Mouse (Mus musculus) heart, adult 2 months (tissue): ENCODE results near the gene Kcnq1. TPM values are rescaled to one million over a fixed set of nuclear protein-coding genes. Genes with fewer than 3 reads are reported as not detected.

Source experiments
- DNase-seq, 2 experiments: peaks; one replicate each; pipeline ENCODE4 v3.0.0; 2021
- H3K27ac ChIP-seq: fragments of 200-600 bp; 2 replicates; pipeline ENCODE4 v1.8.1; 2022
- H3K27me3 ChIP-seq: fragments of 200-500 bp; 2 replicates; pipeline ENCODE4 v1.6.1; 2012; ENCODE audit warnings: mild to moderate bottlenecking, low read length, inconsistent platforms, mixed read lengths; ENCODE audit not compliant: control insufficient read depth, insufficient read depth
- H3K36me3 ChIP-seq: fragments of 200-500 bp; 2 replicates; pipeline ENCODE4 v1.6.1; 2012; ENCODE audit warnings: low read length, inconsistent platforms; ENCODE audit not compliant: control insufficient read depth, insufficient read depth
- H3K4me1 ChIP-seq: fragments of 200-500 bp; 2 replicates; pipeline ENCODE4 v1.6.1; 2011; ENCODE audit warnings: low read length; ENCODE audit not compliant: control insufficient read depth, insufficient read depth
- H3K4me3 ChIP-seq: fragments of 200-600 bp; 2 replicates; pipeline ENCODE4 v1.8.1; 2022
- H3K79me2 ChIP-seq: fragments of 200-500 bp; replicated peaks from 2 replicates; pipeline ENCODE4 v1.6.1; 2012; ENCODE audit warnings: mild to moderate bottlenecking, inconsistent platforms, low read length, moderate library complexity, mixed read lengths; ENCODE audit not compliant: control insufficient read depth, insufficient read depth
- H3K9ac ChIP-seq: fragments of 200-500 bp; 2 replicates; pipeline ENCODE4 v1.6.1; 2012; ENCODE audit warnings: low read depth, mild to moderate bottlenecking, control low read depth, inconsistent platforms, low read length, mixed read lengths
- CTCF ChIP-seq: fragments of 200-600 bp; IDR thresholded peaks from 2 replicates; pipeline ENCODE4 v1.8.1; 2022; ENCODE audit warnings: antibody characterized with exemption, mild to moderate bottlenecking, moderate library complexity
- EP300 ChIP-seq: fragments of 200-500 bp; IDR thresholded peaks from 2 replicates; pipeline ENCODE4 v1.6.1; 2011; ENCODE audit warnings: low read depth, low read length, control low read depth; ENCODE audit not compliant: insufficient read depth
- POLR2A ChIP-seq: fragments of 200-500 bp; IDR thresholded peaks from 2 replicates; pipeline ENCODE4 v1.6.1; 2011; ENCODE audit warnings: mild to moderate bottlenecking, low read depth, low read length, control low read depth; ENCODE audit not compliant: insufficient read depth
- WGBS: fragments of 180-500 bp; shearing (Covaris S2); methylation state at CpG from one replicate; pipeline ENCODE4 v1.1.7; 2018; 5-methylcytosine and 5-hydroxymethylcytosine counted together
- intact Hi-C: fragments of 180-260 bp; cut with DNase I; formaldehyde crosslinking; loops from one replicate; pipeline ENCODE4 v1.15.1; 2025
- polyA plus RNA-seq: library from polyadenylated mRNA; depleted of rRNA; stranded (reverse); fragments of >200 nt; gene quantifications from 2 replicates; pipeline ENCODE4 v1.2.3, GENCODE M21; 2012
- total RNA-seq, 2 experiments: library from RNA; stranded (reverse); gene quantifications; 2 replicates each; pipeline ENCODE4 v1.2.3; 2021

Gene Kcnq1
- total and polyA plus RNA-seq, 3 experiments = 32.4 to 42.0 (median 34.2) TPM

DNA sequence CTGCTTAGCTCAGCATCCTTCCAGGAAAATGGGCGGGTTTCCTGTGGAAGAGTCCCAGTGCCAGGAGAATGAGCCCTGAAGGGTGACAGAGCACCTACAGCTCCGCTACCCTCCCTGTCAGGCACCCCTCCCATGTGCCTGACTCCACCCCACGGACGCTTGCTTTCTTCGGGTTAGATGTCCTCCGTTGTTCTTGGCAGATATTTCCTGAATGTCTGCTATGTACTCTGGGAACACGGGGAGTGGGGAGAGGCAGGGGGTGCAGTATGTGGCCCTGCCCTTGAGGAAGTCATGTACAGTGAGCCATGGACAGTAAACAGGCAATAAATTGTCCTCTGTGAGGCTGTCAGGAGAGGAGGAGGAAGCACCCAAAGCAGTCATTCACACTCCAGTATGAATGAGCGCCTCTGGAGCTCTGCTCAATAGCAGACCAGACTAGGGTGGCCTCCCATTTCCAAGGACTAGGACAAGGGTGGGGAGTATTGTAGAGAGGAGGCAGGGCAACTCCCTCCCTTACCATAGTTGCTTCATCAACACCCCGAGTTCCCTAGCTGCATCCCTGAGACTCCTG lies 301.9 kb downstream of the Kcnq1 start:
- intact Hi-C loops = loop anchor here (2.0 kb wide), 1 partner anchor 53 kb away; the partner anchor contains the start of gene Cdkn1c
- H3K27ac ChIP-seq = peak overlapping the region; percentile 67
- peaks cover 19% of the 10 kb centered on the region for H3K4me1 ChIP-seq
- DNase-seq = peak; percentile 63 to 68
- peaks cover 2% of the 10 kb centered on the region; the same call in 1 of the 2 replicates for H3K36me3 ChIP-seq
- H3K79me2 ChIP-seq = no peaks in the 10 kb centered on the region
- no peak overlapping the region for H3K9ac ChIP-seq
- TF ChIP-seq CTCF (no peak), POLR2A (no peak; the same call in 1 of the 2 replicates), EP300 (peak; percentile 75)
- WGBS = 16% methylated on average over 9 of the region's 9 CpGs
- no peak overlapping the region for H3K4me3 ChIP-seq
- H3K27me3 ChIP-seq = no peaks in the 10 kb centered on the region

DNA sequence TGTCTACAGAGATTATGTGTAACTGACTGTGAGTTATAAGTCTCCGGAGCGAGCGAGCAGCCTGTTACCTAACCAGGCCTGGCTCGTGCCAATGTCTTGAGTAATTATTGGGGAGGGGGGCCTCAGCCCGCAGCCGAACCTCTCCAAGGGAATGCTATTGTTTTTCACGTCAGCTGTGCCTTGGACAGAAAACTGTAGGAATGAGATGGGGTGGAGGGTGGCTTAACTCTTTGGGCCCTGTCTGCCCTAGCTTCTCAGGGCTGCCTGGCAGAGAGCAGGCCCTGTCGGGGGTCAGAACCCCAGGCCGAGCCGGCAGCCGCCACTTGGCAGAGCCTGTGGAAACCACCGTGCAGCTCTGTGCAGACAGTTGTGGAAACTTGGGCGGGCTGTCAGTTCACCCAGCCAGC lies 302.5 kb downstream of the Kcnq1 start:
- Histone ChIP-seq H3K36me3 (peaks cover 2% of the 10 kb centered on the region; the same call in 1 of the 2 replicates), H3K4me1 (peaks cover 24% of the 10 kb centered on the region), H3K9ac (no peak overlapping the region), H3K4me3 (no peak overlapping the region), H3K27ac (peak overlapping the region; percentile 67), H3K79me2 (no peaks in the 10 kb centered on the region), H3K27me3 (no peaks in the 10 kb centered on the region)
- intact Hi-C loops = loop anchor here (2.0 kb wide), 1 partner anchor 52 kb away; the partner anchor contains the start of gene Cdkn1c
- peak in 1 of 2 experiments; percentile 74 for DNase-seq
- 57% methylated on average over 13 of the region's 13 CpGs for WGBS
- TF ChIP-seq POLR2A (no peak), EP300 (no peak)

DNA sequence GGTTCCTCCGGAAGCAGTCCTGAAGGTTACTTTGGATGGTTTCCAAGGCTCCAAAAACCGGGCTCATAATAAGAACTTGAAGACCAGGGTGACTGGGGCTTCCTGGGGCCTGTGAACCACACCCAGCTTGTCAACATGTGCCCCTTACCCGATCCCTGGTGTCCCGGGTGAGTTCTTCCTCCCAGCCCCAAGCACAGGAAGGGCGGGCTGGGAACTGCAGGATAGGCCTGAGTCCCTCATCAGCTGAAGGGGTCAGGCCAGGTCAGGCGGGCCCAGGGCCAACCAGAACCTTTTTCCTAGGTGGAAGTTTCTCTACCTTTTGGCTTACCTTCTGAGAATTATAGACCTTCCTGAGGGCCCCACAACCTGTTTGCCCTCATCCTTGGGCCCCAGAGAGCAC lies 306.4 kb downstream of the Kcnq1 start:
- WGBS = 31% methylated on average over 6 of the region's 6 CpGs
- H3K27ac ChIP-seq = peak overlapping the region; percentile 67
- TF ChIP-seq POLR2A = no peak
- 0 out of 2 replicates have a peak, but pooled peaks have one; percentile 4 for TF ChIP-seq CTCF
- peak; percentile 84 for TF ChIP-seq EP300

DNA sequence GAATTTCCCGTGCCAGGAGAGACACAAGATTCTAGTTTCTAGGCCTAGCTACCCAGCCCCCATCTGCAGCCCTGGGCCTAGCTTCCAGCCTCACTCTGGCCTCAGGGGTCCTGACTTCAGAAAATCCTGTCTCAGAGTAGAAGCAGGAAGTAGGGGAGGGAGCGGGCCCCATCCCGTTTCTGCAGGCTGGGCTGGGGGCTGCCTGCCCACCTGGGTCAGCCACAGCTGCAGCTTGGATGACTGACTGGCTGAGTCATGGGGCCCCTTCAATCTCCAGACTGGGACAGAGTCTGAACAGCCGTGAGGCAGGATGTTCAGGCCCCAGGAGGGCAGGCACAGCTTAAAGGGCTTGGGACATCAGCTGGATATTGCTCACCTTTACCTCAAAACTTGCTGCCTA lies 308.9 kb downstream of the Kcnq1 start:
- no peak for TF ChIP-seq POLR2A
- no peak for TF ChIP-seq CTCF
- no peak for TF ChIP-seq EP300
- WGBS = 48% methylated on average over 4 of the region's 4 CpGs
- intact Hi-C loops = no loop called here
- H3K79me2 ChIP-seq = no peaks in the 10 kb centered on the region
- no peak for DNase-seq
- H3K4me1 ChIP-seq = peaks cover 21% of the 10 kb centered on the region
- H3K27me3 ChIP-seq = no peaks in the 10 kb centered on the region
- H3K9ac ChIP-seq = no peak overlapping the region
- H3K36me3 ChIP-seq = peaks cover 2% of the 10 kb centered on the region; the same call in 1 of the 2 replicates
- H3K27ac ChIP-seq = peak overlapping the region; percentile 40
- no peak overlapping the region for H3K4me3 ChIP-seq

More for the DNA sequence above, 306.4 kb downstream of the Kcnq1 start:
- peaks cover 2% of the 10 kb centered on the region; the same call in 1 of the 2 replicates for H3K36me3 ChIP-seq
- H3K4me1 ChIP-seq = peaks cover 30% of the 10 kb centered on the region
- no peaks in the 10 kb centered on the region for H3K79me2 ChIP-seq
- intact Hi-C loops = no loop called here
- H3K9ac ChIP-seq = no peak overlapping the region
- H3K27me3 ChIP-seq = no peaks in the 10 kb centered on the region
- peak; percentile 69 to 73 for DNase-seq
- H3K4me3 ChIP-seq = no peak overlapping the region

DNA sequence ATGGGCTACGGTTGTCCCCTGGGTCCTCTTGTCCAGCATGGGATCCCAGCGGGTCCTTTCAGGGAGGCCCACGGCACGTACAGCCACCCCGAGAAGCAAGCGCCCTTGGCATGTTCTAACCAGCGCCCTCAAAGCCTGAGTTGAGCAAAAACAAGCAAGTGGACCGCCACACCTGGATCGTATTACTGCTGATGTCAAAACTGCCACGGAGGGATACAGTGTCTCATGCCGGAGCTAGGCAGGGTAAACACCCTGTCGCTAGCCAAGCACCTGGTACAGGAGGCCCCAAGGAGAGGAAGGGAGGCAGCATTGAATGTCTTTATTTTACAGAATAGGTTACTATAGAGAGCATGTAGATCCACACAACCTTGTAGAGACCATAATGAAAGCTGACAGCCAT lies 310.2 kb downstream of the Kcnq1 start:
- intact Hi-C loops = no loop called here
- Histone ChIP-seq H3K36me3 (peaks cover 2% of the 10 kb centered on the region; the same call in 1 of the 2 replicates), H3K79me2 (no peaks in the 10 kb centered on the region), H3K27ac (no peak overlapping the region; the same call in 1 of the 2 replicates), H3K9ac (no peak overlapping the region), H3K4me1 (peaks cover 21% of the 10 kb centered on the region), H3K27me3 (no peaks in the 10 kb centered on the region), H3K4me3 (no peak overlapping the region)
- TF ChIP-seq CTCF (no peak), POLR2A (no peak), EP300 (no peak)
- WGBS = 95% methylated on average over 12 of the region's 12 CpGs
- no peak for DNase-seq

DNA sequence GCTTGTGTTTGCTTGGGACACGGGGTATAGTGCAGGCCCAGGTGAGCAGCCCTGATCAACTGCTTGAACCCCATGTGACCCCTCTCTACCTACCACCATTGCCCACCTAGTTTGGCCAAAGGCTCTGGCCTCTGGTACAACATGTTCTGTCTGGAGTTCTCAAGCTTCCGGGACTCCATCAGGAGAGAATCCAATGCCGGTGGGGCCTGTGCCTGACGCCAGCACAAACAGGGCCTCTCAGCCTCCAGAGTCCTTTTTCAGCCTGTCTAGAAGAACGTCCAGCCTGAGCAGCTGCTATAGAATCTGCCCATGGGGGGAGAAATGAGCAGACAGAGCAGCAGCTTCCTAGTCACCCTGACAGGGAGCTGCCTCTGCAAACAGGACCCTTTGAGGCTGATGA lies 311.7 kb downstream of the Kcnq1 start:
- H3K79me2 ChIP-seq = no peaks in the 10 kb centered on the region
- H3K27me3 ChIP-seq = no peaks in the 10 kb centered on the region
- H3K36me3 ChIP-seq = peaks cover under 1% of the 10 kb centered on the region; the same call in 1 of the 2 replicates
- no peak overlapping the region for H3K9ac ChIP-seq
- H3K4me3 ChIP-seq = no peak overlapping the region
- TF ChIP-seq EP300 (no peak), CTCF (no peak), POLR2A (no peak)
- intact Hi-C loops = no loop called here
- 85% methylated on average over 5 of the region's 5 CpGs for WGBS
- no peak overlapping the region for H3K27ac ChIP-seq
- no peak for DNase-seq
- H3K4me1 ChIP-seq = peaks cover 16% of the 10 kb centered on the region
